22 mouse cellular contexts compared by ENCODE assay signal in genomic region chr5:126097262-126097628, GRCm38 (mm10).
DNase-seq lines count a peak whose midpoint lies in the region; ATAC-seq and TF ChIP-seq lines count a peak whose summit lies in the region.
"Had no signal": no experiment of that assay in that cellular context is flagged by ENCODE, and none has a peak within 500 bp of the region (broad histone marks: within the 10 kb centered on the region; RNA-seq: fewer than 3 reads in every experiment).

No protein-coding gene starts in this region.

- no peak for TF ChIP-seq POLR2A in brain, embryonic 14.5 days (IDR thresholded peaks at IDR 0.05; ENCODE audit: borderline replicate concordance, extremely low read depth, insufficient read depth, insufficient read length, poor library complexity, severe bottlenecking)

- H3K4me2 ChIP-seq in forebrain, embryonic 14.5 days (ENCODE audit: low read length) = no peak overlapping the region
- no peak overlapping the region for H3K4me2 ChIP-seq in forebrain, postnatal 0 days (ENCODE audit: low read depth)
- H3K4me2 ChIP-seq in forebrain, embryonic 16.5 days (ENCODE audit: low read length) = no peak overlapping the region
- H3K4me2 ChIP-seq: embryonic facial prominence, embryonic 13.5 days; embryonic facial prominence, embryonic 15.5 days had no signal

- ATAC-seq in forebrain, embryonic 14.5 days = peak; percentile 72; the same call in 1 of the 2 replicates
- ATAC-seq in forebrain, postnatal 0 days = no peak
- ATAC-seq in forebrain, embryonic 16.5 days = peak; percentile 50; the same call in 1 of the 2 replicates
- ATAC-seq: activated CD4-positive, CD25-positive, alpha-beta regulatory T cell, adult 4 months; CD4-positive, CD25-positive, alpha-beta regulatory T cell, adult 4 months; Patski had no signal

- H3K36me3 ChIP-seq in forebrain, embryonic 14.5 days (ENCODE audit: control insufficient read depth, insufficient read depth, low read length) = no peaks in the 10 kb centered on the region
- H3K36me3 ChIP-seq in forebrain, postnatal 0 days (ENCODE audit: insufficient read depth) = no peaks in the 10 kb centered on the region
- no peaks in the 10 kb centered on the region for H3K36me3 ChIP-seq in forebrain, embryonic 16.5 days (ENCODE audit: control insufficient read depth, insufficient read depth)
- no peaks in the 10 kb centered on the region for H3K36me3 ChIP-seq in forebrain, embryonic 10.5 days (replicated peaks)
- H3K36me3 ChIP-seq: embryonic facial prominence, embryonic 13.5 days; embryonic facial prominence, embryonic 15.5 days; G1E had no signal

- H3K4me3 ChIP-seq in forebrain, embryonic 14.5 days (ENCODE audit: low read depth, low read length) = no peak overlapping the region
- H3K4me3 ChIP-seq in forebrain, postnatal 0 days (ENCODE audit: low read depth, low read length) = no peak overlapping the region
- H3K4me3 ChIP-seq in forebrain, embryonic 16.5 days (replicated peaks; ENCODE audit: low read length) = no peak overlapping the region
- H3K4me3 ChIP-seq in forebrain, embryonic 10.5 days = no peak overlapping the region
- H3K4me3 ChIP-seq: embryonic facial prominence, embryonic 13.5 days; embryonic facial prominence, embryonic 15.5 days; erythroblast, embryonic 14.5 days had no signal

- no peak for TF ChIP-seq CTCF in forebrain, postnatal 0 days (IDR thresholded peaks at IDR 0.05; ENCODE audit: low read depth)
- TF ChIP-seq CTCF in brain, embryonic 14.5 days (IDR thresholded peaks at IDR 0.05; ENCODE audit: borderline replicate concordance, extremely low read depth, insufficient read depth, insufficient read length) = no peak

- H3K27ac ChIP-seq in forebrain, embryonic 14.5 days (ENCODE audit: low read depth, low read length) = no peak overlapping the region
- no peak overlapping the region for H3K27ac ChIP-seq in forebrain, postnatal 0 days (ENCODE audit: low read depth, low read length)
- no peak overlapping the region for H3K27ac ChIP-seq in forebrain, embryonic 16.5 days (ENCODE audit: low read length)
- H3K27ac ChIP-seq in forebrain, embryonic 10.5 days = no peak overlapping the region
- H3K27ac ChIP-seq: embryonic facial prominence, embryonic 13.5 days; embryonic facial prominence, embryonic 15.5 days had no signal

- H3K27me3 ChIP-seq in forebrain, embryonic 14.5 days (replicated peaks; ENCODE audit: control insufficient read depth, insufficient read depth, low read length) = no peaks in the 10 kb centered on the region
- H3K27me3 ChIP-seq in forebrain, postnatal 0 days (ENCODE audit: insufficient read depth, low read length) = no peaks in the 10 kb centered on the region
- no peaks in the 10 kb centered on the region for H3K27me3 ChIP-seq in forebrain, embryonic 16.5 days (replicated peaks; ENCODE audit: control insufficient read depth, insufficient read depth, low read length)
- H3K27me3 ChIP-seq in forebrain, embryonic 10.5 days (ENCODE audit: poor library complexity, severe bottlenecking) = no peaks in the 10 kb centered on the region
- H3K27me3 ChIP-seq: CH12.LX; embryonic facial prominence, embryonic 13.5 days; embryonic facial prominence, embryonic 15.5 days; Patski had no signal

- H3K9me3 ChIP-seq in forebrain, embryonic 14.5 days (replicated peaks; ENCODE audit: control insufficient read depth, low read length) = no peaks in the 10 kb centered on the region
- H3K9me3 ChIP-seq in forebrain, postnatal 0 days (ENCODE audit: low read length) = no peaks in the 10 kb centered on the region
- H3K9me3 ChIP-seq in forebrain, embryonic 16.5 days (ENCODE audit: control insufficient read depth, low read length) = no peaks in the 10 kb centered on the region
- H3K9me3 ChIP-seq in forebrain, embryonic 10.5 days = no peaks in the 10 kb centered on the region
- H3K9me3 ChIP-seq: embryonic facial prominence, embryonic 13.5 days; embryonic facial prominence, embryonic 15.5 days had no signal

- no peaks in the 10 kb centered on the region for H3K4me1 ChIP-seq in forebrain, embryonic 14.5 days (ENCODE audit: control insufficient read depth, insufficient read depth, low read length)
- H3K4me1 ChIP-seq in forebrain, postnatal 0 days (ENCODE audit: insufficient read depth) = no peaks in the 10 kb centered on the region
- no peaks in the 10 kb centered on the region for H3K4me1 ChIP-seq in forebrain, embryonic 16.5 days (replicated peaks; ENCODE audit: control insufficient read depth, insufficient read depth, low read length)
- peaks cover 2% of the 10 kb centered on the region; the same call in 1 of the 2 replicates for H3K4me1 ChIP-seq in forebrain, embryonic 10.5 days
- H3K4me1 ChIP-seq: embryonic facial prominence, embryonic 13.5 days; embryonic facial prominence, embryonic 15.5 days had no signal

- H3K9ac ChIP-seq in forebrain, embryonic 14.5 days (ENCODE audit: low read length) = no peak overlapping the region
- no peak overlapping the region for H3K9ac ChIP-seq in forebrain, postnatal 0 days
- H3K9ac ChIP-seq in forebrain, embryonic 16.5 days (replicated peaks; ENCODE audit: low read depth, low read length) = no peak overlapping the region
- H3K9ac ChIP-seq: embryonic facial prominence, embryonic 13.5 days; embryonic facial prominence, embryonic 15.5 days had no signal

- DNase-seq in forebrain, embryonic 14.5 days (ENCODE audit: low spot score) = peak; percentile 58
- no peak for DNase-seq in forebrain, postnatal 0 days
- no peak for DNase-seq in forebrain, embryonic 10.5 days (ENCODE audit: extremely low spot score, low spot score)
- DNase-seq in brain, embryonic 14.5 days (ENCODE audit: low read depth) = peak; percentile 73
- no peak for DNase-seq in B cell, adult 2 months
- DNase-seq: adrenal gland, adult 8-10 months; adrenal gland, postnatal 14 days; adrenal gland, postnatal 36 days; cerebellum, adult 11 months; cerebellum, adult 8-10 months; cerebellum, adult 9-11 months; cerebellum, postnatal 36 days; embryo, embryonic 11 days had no signal

Comparison
In these comparisons a context has a peak if more than half of its experiments do, and no peak if none do; other contexts are left out.
1. DNase-seq: peak in forebrain, embryonic 14.5 days (single experiment) and brain, embryonic 14.5 days (single experiment); none in forebrain, postnatal 0 days (single experiment), forebrain, embryonic 10.5 days (single experiment) and B cell, adult 2 months (0 of 2).